Mouse (Mus musculus): ENCODE data around the gene Espnl. TPM values are rescaled to one million over a fixed set of nuclear protein-coding genes. Genes with fewer than 3 reads are reported as not detected.

Espnl gene
- total and polyA plus RNA-seq, 3 experiments: 7.0 to 11.2 (median 9.8) TPM

- H3K9me3 ChIP-seq (replicated peaks; ENCODE audit: low read length): no peaks in the 10 kb centered on the region
- no peaks in the 10 kb centered on the region for H3K4me1 ChIP-seq (ENCODE audit: control insufficient read depth in 1 of 2, insufficient read depth in 2 of 2)
- no peaks in the 10 kb centered on the region for H3K27me3 ChIP-seq (replicated peaks)
- no peak overlapping the region for H3K4me2 ChIP-seq (ENCODE audit: insufficient read depth, low read depth, poor library complexity, severe bottlenecking)
- dilution Hi-C loops (cut with MboI; ENCODE audit: extremely low pct_ligation_motif_present, extremely low pct_unique_long_range_greater_than_20kb, low sequenced_read_pairs): no loop called here
- H3K27ac ChIP-seq (ENCODE audit: insufficient read depth, low read depth): no peak overlapping the region
- H3K79me2 ChIP-seq (replicated peaks; ENCODE audit: control insufficient read depth, extremely low read depth, insufficient read depth, poor library complexity, severe bottlenecking): no peaks in the 10 kb centered on the region
- no peak for TF ChIP-seq TCF12 (IDR thresholded peaks at IDR 0.05; ENCODE audit: low read depth, low read length)
- TF ChIP-seq MAX (IDR thresholded peaks at IDR 0.05; ENCODE audit: low read length): no peak
- no peak for TF ChIP-seq JUN (IDR thresholded peaks at IDR 0.05; ENCODE audit: insufficient read depth, low read depth, low read length)
- TF ChIP-seq CHD2 (IDR thresholded peaks at IDR 0.05; ENCODE audit: low read length): no peak
- no peak for TF ChIP-seq ETS1 (conservative IDR thresholded peaks at IDR 0.05; ENCODE audit: low read depth, low read length)
- no peak for TF ChIP-seq MEF2A (IDR thresholded peaks at IDR 0.05; ENCODE audit: borderline replicate concordance, low read depth, low read length)
- TF ChIP-seq MAFK (IDR thresholded peaks at IDR 0.05; ENCODE audit: insufficient replicate concordance, low read length): no peak
- TF ChIP-seq GABPA (IDR thresholded peaks at IDR 0.05; ENCODE audit: insufficient replicate concordance, low read depth, low read length): no peak
- no peak for TF ChIP-seq TBP (conservative IDR thresholded peaks at IDR 0.05; ENCODE audit: low read depth, low read length)
- no peak for TF ChIP-seq PAX5 (IDR thresholded peaks at IDR 0.05; ENCODE audit: low read length)
- TF ChIP-seq RCOR1 (conservative IDR thresholded peaks at IDR 0.05; ENCODE audit: low read depth, low read length): no peak
- TF ChIP-seq SMC3 (IDR thresholded peaks at IDR 0.05; ENCODE audit: low read depth, low read length): no peak
- no peak for TF ChIP-seq ELF1 (IDR thresholded peaks at IDR 0.05; ENCODE audit: low read depth, low read length)
- in situ Hi-C loops (cut with MboI; ENCODE audit: low pct_ligation_motif_present, low pct_unique_long_range_greater_than_20kb, low sequenced_read_pairs): no loop called here
- H3K9ac ChIP-seq (ENCODE audit: insufficient read depth, low read depth): no peak overlapping the region
- DNase-seq (ENCODE audit: extremely low read depth): no peak
- no peak overlapping the region for H3K4me3 ChIP-seq (replicated peaks in 1 of 3; ENCODE audit: low read depth in 2 of 3, low read length in 2 of 3, poor library complexity in 1 of 3)
- peaks cover 35 to 81% of the 10 kb centered on the region in 2 experiments for H3K36me3 ChIP-seq (replicated peaks in 1 of 2; ENCODE audit: control insufficient read depth in 1 of 2, insufficient read depth in 1 of 2, low read length in 1 of 2)
Measured at GRCm38 (mm10) chr1:91278410-91279119, 43.3 kb upstream of the Espnl start.

DNA sequence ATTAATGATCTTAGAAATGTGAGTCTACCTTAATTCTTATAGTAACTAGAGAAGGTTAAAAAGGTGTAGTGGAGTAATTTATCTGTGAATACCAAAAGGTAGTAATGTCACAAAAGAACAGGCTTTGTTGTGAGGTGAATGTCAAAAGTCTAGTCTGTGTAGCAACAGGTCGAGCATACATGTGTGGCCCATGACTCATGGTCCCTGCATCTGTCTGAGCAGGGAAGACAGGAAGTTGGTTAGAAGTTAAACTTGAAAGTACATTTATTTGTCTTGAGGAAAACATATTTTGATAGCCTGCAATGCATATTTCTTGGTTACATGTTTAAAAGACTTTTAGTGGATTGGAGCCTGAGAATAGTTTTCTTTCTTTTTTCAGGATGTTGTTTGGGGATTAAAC lies 42.7 kb upstream of the Espnl start:
- Histone ChIP-seq H3K27me3 (replicated peaks) (no peaks in the 10 kb centered on the region), H3K79me2 (replicated peaks; ENCODE audit: control insufficient read depth, extremely low read depth, insufficient read depth, poor library complexity, severe bottlenecking) (no peaks in the 10 kb centered on the region), H3K4me1 (ENCODE audit: control insufficient read depth in 1 of 2, insufficient read depth in 2 of 2) (no peaks in the 10 kb centered on the region), H3K9me3 (replicated peaks; ENCODE audit: low read length) (no peaks in the 10 kb centered on the region), H3K27ac (ENCODE audit: insufficient read depth, low read depth) (no peak overlapping the region), H3K4me2 (ENCODE audit: insufficient read depth, low read depth, poor library complexity, severe bottlenecking) (no peak overlapping the region), H3K4me3 (replicated peaks in 1 of 3; ENCODE audit: low read depth in 2 of 3, low read length in 2 of 3, poor library complexity in 1 of 3) (no peak overlapping the region), H3K9ac (ENCODE audit: insufficient read depth, low read depth) (no peak overlapping the region), H3K36me3 (replicated peaks in 1 of 2; ENCODE audit: control insufficient read depth in 1 of 2, insufficient read depth in 1 of 2, low read length in 1 of 2) (peaks cover 35 to 83% of the 10 kb centered on the region in 2 experiments)
- no peak for TF ChIP-seq MAZ (IDR thresholded peaks at IDR 0.05; ENCODE audit: low read depth, low read length)
- no peak for TF ChIP-seq ZC3H11A (IDR thresholded peaks at IDR 0.05; ENCODE audit: low read depth, low read length)
- dilution Hi-C loops (cut with MboI; ENCODE audit: extremely low pct_ligation_motif_present, extremely low pct_unique_long_range_greater_than_20kb, low sequenced_read_pairs): no loop called here
- in situ Hi-C loops (cut with MboI; ENCODE audit: low pct_ligation_motif_present, low pct_unique_long_range_greater_than_20kb, low sequenced_read_pairs): no loop called here
- DNase-seq (ENCODE audit: extremely low read depth): no peak

Measured in CH12.LX (cell line).